Mouse (Mus musculus) forebrain, embryonic 13.5 days (tissue): Measurements from ENCODE around the gene Sh3kbp1. TPM values are rescaled to one million over a fixed set of nuclear protein-coding genes. Genes with fewer than 3 reads are reported as not detected.

Experiments
- ATAC-seq: fragments of 200-750 bp; cut with Nextera tagmentation; 2 replicates; pipeline ENCODE4 v1.8.0; 2017
- H3K27ac ChIP-seq: fragments of 300-500 bp; sonication (generic); 2 replicates; pipeline ENCODE4 v1.5.1; 2015; ENCODE audit warnings: inconsistent platforms, mild to moderate bottlenecking, moderate library complexity
- H3K27me3 ChIP-seq: fragments of 300-500 bp; sonication (generic); 2 replicates; pipeline ENCODE4 v1.6.1; 2015; ENCODE audit warnings: mild to moderate bottlenecking, inconsistent platforms
- H3K36me3 ChIP-seq: fragments of 300-500 bp; sonication (generic); 2 replicates; pipeline ENCODE4 v1.6.1; 2015; ENCODE audit warnings: mild to moderate bottlenecking, inconsistent platforms; ENCODE audit not compliant: poor library complexity, severe bottlenecking
- H3K4me1 ChIP-seq: fragments of 300-500 bp; sonication (generic); 2 replicates; pipeline ENCODE4 v1.6.1; 2015; ENCODE audit warnings: inconsistent platforms
- H3K4me2 ChIP-seq: fragments of 300-500 bp; sonication (generic); 2 replicates; pipeline ENCODE4 v1.6.1; 2015; ENCODE audit warnings: inconsistent platforms, mild to moderate bottlenecking, moderate library complexity
- H3K4me3 ChIP-seq: fragments of 300-500 bp; sonication (generic); 2 replicates; pipeline ENCODE4 v1.5.1; 2015; ENCODE audit warnings: mild to moderate bottlenecking, inconsistent platforms
- H3K9ac ChIP-seq: fragments of 300-500 bp; sonication (generic); 2 replicates; pipeline ENCODE4 v1.6.1; 2015; ENCODE audit warnings: mild to moderate bottlenecking, inconsistent platforms
- H3K9me3 ChIP-seq: fragments of 300-500 bp; sonication (generic); replicated peaks from 2 replicates; pipeline ENCODE4 v1.6.1; 2016; ENCODE audit warnings: inconsistent platforms
- WGBS: fragments of 180-500 bp; shearing (Covaris S2); methylation state at CpG from one replicate; pipeline ENCODE4 v1.1.7; 2015; 5-methylcytosine and 5-hydroxymethylcytosine counted together
- polyA plus RNA-seq: library from polyadenylated mRNA; unstranded; fragments of >200 nt; fragmentation: Nextera tagmentation; extraction: Ambion mirVana; gene quantifications from 2 replicates; pipeline ENCODE4 v1.2.1, GENCODE M21; 2015

Sh3kbp1 gene
- polyA plus RNA-seq, 1 experiment from 2014 or later = 33.4 TPM

DNA sequence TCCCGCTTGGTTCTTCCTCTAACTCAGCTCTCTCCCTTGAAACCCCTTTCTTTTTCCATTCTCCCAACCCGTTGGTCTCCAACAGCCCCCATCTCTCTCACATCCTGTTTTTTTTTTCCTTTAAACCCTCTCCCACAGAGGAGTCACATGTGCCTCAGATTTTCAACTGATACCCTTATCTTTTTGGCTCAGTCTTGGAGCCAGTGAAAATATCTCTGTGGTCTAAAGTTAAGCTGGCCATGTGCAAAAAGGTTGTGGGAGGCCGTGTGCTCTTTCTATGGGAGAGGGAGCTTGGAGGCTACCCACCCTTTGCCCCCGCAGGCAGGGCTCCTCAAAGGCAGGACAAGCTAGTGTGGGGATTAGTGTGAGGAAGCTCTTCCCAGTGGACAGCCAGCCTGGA lies 12.9 kb downstream of the Sh3kbp1 start:
- Histone ChIP-seq H3K27ac (no peak overlapping the region), H3K4me1 (no peaks in the 10 kb centered on the region), H3K27me3 (no peaks in the 10 kb centered on the region), H3K9me3 (no peaks in the 10 kb centered on the region), H3K36me3 (no peaks in the 10 kb centered on the region), H3K4me2 (no peak overlapping the region), H3K4me3 (no peak overlapping the region), H3K9ac (no peak overlapping the region)
- WGBS = 64% methylated on average over 4 of the region's 4 CpGs
- no peak for ATAC-seq

DNA sequence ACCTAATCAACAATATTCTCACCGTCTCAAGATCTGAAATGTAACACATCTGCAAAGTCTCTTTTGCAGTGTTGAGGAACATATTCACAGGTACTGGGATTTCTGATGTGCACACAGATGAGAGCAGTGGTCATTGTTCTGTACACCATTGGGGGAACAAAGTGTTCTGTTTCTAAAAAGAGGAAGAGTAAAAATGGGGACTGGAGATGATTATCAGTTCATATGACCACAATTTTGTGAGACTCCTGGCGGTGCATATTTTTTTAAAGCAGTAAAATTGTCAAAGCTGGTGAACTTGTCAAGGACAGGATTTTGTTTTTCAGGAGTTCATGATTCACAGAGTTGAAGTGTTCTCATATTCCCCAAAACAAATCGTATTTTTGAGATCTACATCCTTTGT lies 18.2 kb downstream of the Sh3kbp1 start:
- no peak overlapping the region for H3K4me3 ChIP-seq
- no peaks in the 10 kb centered on the region for H3K4me1 ChIP-seq
- H3K9me3 ChIP-seq = no peaks in the 10 kb centered on the region
- H3K9ac ChIP-seq = no peak overlapping the region
- WGBS = 95% methylated on average over 3 of the region's 3 CpGs
- H3K27me3 ChIP-seq = no peaks in the 10 kb centered on the region
- H3K36me3 ChIP-seq = no peaks in the 10 kb centered on the region
- no peak for ATAC-seq
- H3K27ac ChIP-seq = no peak overlapping the region
- H3K4me2 ChIP-seq = no peak overlapping the region

DNA sequence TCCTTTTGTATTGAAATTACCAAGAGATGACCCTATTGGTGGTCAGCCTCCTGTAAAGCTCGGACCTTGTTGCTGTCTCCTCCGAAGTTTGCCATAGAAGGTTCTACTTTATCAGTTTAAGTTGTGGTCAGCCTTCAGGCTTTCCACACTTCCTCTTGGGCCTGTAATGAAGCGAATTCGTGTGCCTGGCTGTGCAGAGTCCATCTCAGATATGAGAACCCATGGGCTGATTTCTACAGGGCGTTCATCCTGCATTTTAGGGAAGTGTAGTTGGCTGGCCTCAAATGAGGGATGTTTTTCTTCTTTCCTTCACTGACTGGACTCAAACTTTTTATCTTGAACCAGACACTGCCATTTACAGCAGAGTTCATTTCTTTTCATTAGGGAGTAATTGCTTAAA lies 20.5 kb downstream of the Sh3kbp1 start:
- 85% methylated on average over 5 of the region's 5 CpGs for WGBS

DNA sequence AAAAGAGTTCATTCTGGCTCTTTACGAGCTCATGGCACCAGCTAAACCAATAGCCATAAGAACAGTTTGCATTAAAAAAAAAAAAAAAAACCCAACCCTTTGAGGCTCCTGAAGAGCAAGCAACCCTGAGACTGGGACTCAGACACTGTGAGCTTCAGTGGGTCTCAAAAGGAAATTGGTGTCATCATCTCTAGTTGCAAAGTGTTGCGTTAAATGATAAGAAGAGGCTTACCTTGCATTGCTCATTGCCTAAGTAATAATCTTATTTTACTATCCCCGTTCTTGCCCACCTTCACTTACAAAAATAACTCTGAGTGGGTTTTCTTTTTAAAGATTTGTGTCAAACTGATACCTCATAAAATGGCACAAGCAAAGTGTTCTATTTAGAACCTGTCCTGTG lies 21.5 kb downstream of the Sh3kbp1 start:
- Histone ChIP-seq H3K9me3 (no peaks in the 10 kb centered on the region), H3K27me3 (no peaks in the 10 kb centered on the region), H3K36me3 (no peaks in the 10 kb centered on the region), H3K4me2 (no peak overlapping the region), H3K9ac (no peak overlapping the region), H3K4me1 (no peaks in the 10 kb centered on the region), H3K27ac (no peak overlapping the region), H3K4me3 (no peak overlapping the region)
- ATAC-seq = no peak
- 91% methylated on average over 3 of the region's 3 CpGs for WGBS

More for the DNA sequence above, 20.5 kb downstream of the Sh3kbp1 start:
- Histone ChIP-seq H3K27ac (no peak overlapping the region), H3K9me3 (no peaks in the 10 kb centered on the region), H3K4me2 (no peak overlapping the region), H3K4me3 (no peak overlapping the region), H3K4me1 (no peaks in the 10 kb centered on the region), H3K36me3 (no peaks in the 10 kb centered on the region), H3K9ac (no peak overlapping the region), H3K27me3 (no peaks in the 10 kb centered on the region)
- ATAC-seq = no peak

DNA sequence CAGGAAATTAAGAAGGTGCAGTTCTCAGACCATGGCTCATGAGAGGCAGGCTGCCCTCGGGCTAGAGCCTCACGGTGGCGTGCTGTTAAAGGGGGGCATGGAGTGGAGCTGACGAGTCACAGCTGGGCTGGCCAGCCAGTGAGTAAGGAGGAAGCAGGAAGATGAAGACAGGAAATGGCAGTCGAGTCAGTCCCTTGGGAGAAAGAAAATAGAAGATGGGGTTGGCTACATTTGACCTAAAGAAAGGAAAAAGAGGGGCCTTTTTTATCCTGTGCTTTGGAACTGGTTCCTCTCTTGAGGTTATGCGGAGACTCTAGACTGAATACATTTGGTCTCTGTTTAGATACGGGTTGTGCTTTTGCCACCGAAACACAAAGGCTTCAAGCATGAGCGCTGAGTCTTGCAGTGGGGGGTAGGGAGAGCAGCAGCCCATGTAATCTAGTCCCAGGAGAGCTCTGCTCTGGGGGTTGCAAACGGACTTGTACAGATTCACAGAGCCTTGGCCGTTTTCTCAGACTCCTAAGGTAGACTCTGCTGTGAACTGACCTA lies 23.1 kb downstream of the Sh3kbp1 start:
- ATAC-seq = no peak
- Histone ChIP-seq H3K4me2 (no peak overlapping the region), H3K4me1 (no peaks in the 10 kb centered on the region), H3K27me3 (no peaks in the 10 kb centered on the region), H3K27ac (no peak overlapping the region), H3K9ac (no peak overlapping the region), H3K9me3 (no peaks in the 10 kb centered on the region), H3K4me3 (no peak overlapping the region), H3K36me3 (no peaks in the 10 kb centered on the region)
- 45% methylated on average over 11 of the region's 11 CpGs for WGBS

DNA sequence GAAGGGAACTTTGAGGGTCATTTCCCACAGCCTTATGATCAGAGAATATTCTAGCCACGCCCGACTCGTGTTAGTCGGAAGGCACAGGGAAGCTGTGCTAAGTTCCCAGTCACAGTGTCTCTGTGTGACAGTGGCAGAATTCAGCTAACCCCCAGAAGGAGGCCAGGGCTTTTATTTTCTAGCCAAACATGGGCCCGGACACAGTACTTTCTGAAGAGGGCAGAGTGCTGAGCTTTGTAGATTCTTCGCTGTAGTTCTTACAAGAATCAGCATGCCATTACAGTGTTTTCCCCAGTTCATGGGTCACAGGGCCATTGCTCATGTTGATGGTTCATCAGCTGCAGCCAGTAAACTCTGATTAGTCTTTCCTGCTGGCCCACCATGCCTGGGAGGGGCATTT lies 23.7 kb downstream of the Sh3kbp1 start:
- Histone ChIP-seq H3K9me3 (no peaks in the 10 kb centered on the region), H3K4me3 (no peak overlapping the region), H3K36me3 (no peaks in the 10 kb centered on the region), H3K4me2 (no peak overlapping the region), H3K9ac (no peak overlapping the region), H3K27me3 (no peaks in the 10 kb centered on the region), H3K4me1 (no peaks in the 10 kb centered on the region), H3K27ac (no peak overlapping the region)
- WGBS = 77% methylated on average over 6 of the region's 6 CpGs
- no peak for ATAC-seq

DNA sequence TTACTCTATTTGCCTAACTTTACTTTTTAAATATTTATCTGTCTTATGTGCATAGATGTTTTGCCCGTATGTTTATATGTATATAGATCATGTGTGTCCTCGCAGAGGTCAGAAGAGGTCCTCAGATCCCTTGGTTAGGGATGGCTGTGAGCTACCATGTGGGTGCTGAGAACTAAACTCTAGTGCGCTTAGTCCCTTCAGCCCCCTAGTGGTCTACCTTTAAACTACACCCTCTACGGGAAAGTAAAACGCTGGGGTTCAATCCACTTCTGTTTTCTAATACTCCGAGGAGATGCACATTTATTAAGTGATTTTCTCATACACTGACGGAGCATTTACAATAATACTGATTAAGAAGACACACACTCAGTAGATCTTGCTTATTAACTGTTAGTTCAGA lies 44.3 kb downstream of the Sh3kbp1 start:
- H3K4me3 ChIP-seq = no peak overlapping the region
- no peaks in the 10 kb centered on the region for H3K4me1 ChIP-seq
- no peak overlapping the region for H3K4me2 ChIP-seq
- 90% methylated on average over 7 of the region's 7 CpGs for WGBS
- no peaks in the 10 kb centered on the region; the same call in 1 of the 2 replicates for H3K27me3 ChIP-seq
- no peak overlapping the region for H3K27ac ChIP-seq
- no peak for ATAC-seq
- H3K9ac ChIP-seq = no peak overlapping the region
- H3K9me3 ChIP-seq = no peaks in the 10 kb centered on the region
- H3K36me3 ChIP-seq = no peaks in the 10 kb centered on the region

DNA sequence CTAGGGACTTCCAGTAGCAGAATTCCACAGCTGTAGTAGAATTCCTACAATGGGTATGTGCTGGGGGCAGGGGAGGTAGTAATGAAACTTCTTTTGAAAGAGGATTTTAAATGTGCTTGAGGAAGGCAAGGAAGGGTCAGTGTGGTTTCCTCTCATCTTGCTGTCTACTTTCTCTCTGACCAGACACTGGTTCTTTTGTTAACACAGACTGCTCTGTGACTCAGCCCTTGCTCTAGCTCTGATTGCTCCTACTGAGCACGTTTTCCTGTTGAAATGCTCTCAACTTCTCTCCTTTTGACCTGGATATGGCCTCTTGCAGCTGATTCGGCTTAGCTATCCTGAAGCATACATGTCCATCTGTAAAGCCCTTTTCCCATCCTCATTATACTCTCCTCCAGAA lies 45.4 kb downstream of the Sh3kbp1 start:
- WGBS = 48% methylated on average over 2 of the region's 2 CpGs
- no peak for ATAC-seq

DNA sequence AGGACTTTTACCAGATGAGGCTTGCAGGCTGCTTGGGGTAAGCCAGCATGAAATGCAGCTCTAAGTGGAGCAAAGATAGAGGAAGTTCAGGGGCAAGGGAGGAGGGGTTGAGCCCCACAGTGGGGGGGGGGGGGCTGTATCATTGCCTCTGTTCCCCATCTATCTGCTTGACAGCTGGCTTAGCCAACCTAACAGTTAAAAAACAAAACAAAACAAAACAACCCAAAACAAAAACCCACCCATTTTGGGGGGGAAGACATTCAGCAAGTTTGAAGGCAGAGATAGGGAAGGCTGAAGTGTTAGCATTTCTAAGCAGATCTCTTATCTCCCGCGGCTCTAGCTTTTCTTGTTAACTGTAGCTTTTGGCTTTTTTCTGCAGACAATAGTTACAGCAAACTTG lies 49.2 kb downstream of the Sh3kbp1 start:
- Histone ChIP-seq H3K4me1 (no peaks in the 10 kb centered on the region), H3K4me2 (no peak overlapping the region), H3K9ac (no peak overlapping the region), H3K4me3 (no peak overlapping the region), H3K9me3 (no peaks in the 10 kb centered on the region), H3K27me3 (no peaks in the 10 kb centered on the region; the same call in 1 of the 2 replicates), H3K27ac (no peak overlapping the region), H3K36me3 (no peaks in the 10 kb centered on the region)
- 44% methylated on average over 2 of the region's 2 CpGs for WGBS
- no peak for ATAC-seq

More for the DNA sequence above, 45.4 kb downstream of the Sh3kbp1 start:
- H3K4me2 ChIP-seq = no peak overlapping the region
- no peak overlapping the region for H3K4me3 ChIP-seq
- H3K9ac ChIP-seq = no peak overlapping the region
- no peaks in the 10 kb centered on the region for H3K36me3 ChIP-seq
- no peaks in the 10 kb centered on the region for H3K9me3 ChIP-seq
- no peaks in the 10 kb centered on the region; the same call in 1 of the 2 replicates for H3K27me3 ChIP-seq
- H3K27ac ChIP-seq = no peak overlapping the region
- H3K4me1 ChIP-seq = no peaks in the 10 kb centered on the region

DNA sequence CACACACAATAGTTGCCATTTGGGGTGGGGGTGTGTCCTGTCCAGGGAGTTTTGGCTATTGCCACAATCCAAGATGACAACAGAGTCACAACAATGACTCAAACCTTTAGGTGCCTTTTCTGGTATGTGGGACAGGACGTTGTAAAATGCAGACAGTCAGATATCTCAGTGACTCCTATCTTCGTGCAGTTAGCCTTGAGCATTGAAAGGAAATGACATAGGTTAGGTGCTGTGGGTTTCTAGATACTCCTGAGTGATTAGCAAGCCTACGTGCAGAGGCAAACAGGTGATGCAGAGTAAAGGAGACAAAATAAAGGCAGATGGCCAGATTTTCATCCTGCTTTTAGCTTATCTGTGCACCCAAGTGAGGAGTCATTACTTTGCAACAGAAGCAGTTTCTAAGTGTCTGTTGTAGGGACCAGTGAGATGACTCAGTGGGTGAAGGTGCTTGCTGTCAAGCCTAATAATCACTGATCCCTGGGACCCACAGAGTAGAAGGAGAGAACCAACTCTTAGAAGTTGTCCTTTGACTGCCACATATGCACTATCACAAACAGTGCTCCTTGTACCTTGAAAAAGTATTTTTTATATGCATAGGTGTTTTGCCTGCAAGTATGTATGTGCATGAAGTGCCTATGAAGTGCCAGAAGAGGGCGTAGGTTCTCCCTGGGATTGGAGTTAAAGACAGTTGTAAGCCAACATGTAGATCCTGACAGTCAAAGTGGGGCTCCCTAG lies 50.7 kb downstream of the Sh3kbp1 start:
- Histone ChIP-seq H3K4me3 (no peak overlapping the region), H3K9ac (no peak overlapping the region), H3K36me3 (no peaks in the 10 kb centered on the region), H3K27ac (no peak overlapping the region), H3K27me3 (no peaks in the 10 kb centered on the region; the same call in 1 of the 2 replicates), H3K4me2 (no peak overlapping the region), H3K9me3 (no peaks in the 10 kb centered on the region), H3K4me1 (no peaks in the 10 kb centered on the region)
- 85% methylated on average over 4 of the region's 4 CpGs for WGBS
- no peak for ATAC-seq

DNA sequence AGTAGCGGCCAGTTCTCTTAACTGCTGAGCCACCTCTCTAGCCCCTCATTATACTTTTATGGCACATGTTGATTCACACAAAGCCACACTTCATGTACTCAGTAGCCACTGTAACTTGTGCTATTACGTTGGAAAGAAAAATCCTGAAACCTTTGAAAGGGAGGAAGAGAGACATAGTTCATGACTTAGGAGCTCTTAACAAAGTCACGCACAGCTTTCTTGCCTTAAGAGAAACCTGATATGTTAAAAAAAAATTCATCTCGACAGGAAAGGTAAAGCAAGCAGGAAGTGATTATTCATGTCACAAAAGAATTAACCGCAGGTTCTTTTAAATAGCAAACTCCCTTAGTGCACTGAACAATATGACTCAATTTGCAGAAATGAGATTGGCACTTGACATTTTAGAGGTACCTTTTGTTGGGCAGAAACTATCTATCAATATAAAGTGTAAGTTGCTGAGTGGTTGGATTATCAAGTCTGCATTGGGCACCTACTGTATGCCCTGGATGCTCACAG lies 51.3 kb downstream of the Sh3kbp1 start:
- no peak for ATAC-seq
- Histone ChIP-seq H3K27me3 (no peaks in the 10 kb centered on the region; the same call in 1 of the 2 replicates), H3K9ac (no peak overlapping the region), H3K27ac (no peak overlapping the region), H3K4me2 (no peak overlapping the region), H3K4me3 (no peak overlapping the region), H3K9me3 (no peaks in the 10 kb centered on the region), H3K4me1 (no peaks in the 10 kb centered on the region), H3K36me3 (no peaks in the 10 kb centered on the region)
- 84% methylated on average over 5 of the region's 5 CpGs for WGBS

DNA sequence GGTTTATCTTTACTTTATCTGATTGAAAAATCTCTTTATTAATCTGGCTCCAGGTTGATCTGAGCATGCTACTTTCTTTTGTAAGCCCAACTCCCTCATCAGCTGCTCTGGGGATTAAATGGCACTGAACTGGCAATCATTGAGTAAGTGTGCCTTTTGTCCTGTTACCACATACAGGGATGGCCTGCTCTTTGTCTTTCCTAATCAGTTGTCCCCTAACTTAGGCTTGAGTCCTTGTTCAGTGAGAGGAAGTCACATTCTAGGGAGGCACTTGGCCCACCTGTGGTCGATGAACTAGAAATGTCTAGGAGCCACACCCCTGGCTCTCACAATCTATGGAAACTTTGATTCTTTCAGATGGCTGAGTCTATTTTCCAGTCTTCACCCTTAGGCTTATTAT lies 58.4 kb downstream of the Sh3kbp1 start:
- H3K27me3 ChIP-seq = peaks cover 3% of the 10 kb centered on the region; the same call in 1 of the 2 replicates
- H3K36me3 ChIP-seq = no peaks in the 10 kb centered on the region
- H3K4me1 ChIP-seq = no peaks in the 10 kb centered on the region
- WGBS = 38% methylated on average over 1 of the region's 1 CpGs
- no peak overlapping the region for H3K9ac ChIP-seq
- no peaks in the 10 kb centered on the region for H3K9me3 ChIP-seq
- ATAC-seq = no peak
- no peak overlapping the region for H3K4me2 ChIP-seq
- no peak overlapping the region for H3K27ac ChIP-seq
- H3K4me3 ChIP-seq = no peak overlapping the region
